Mouse (Mus musculus): ENCODE data around the gene Ifi35. TPM values are rescaled to one million over a fixed set of nuclear protein-coding genes. Genes with fewer than 3 reads are reported as not detected.

Ifi35 gene
- total and polyA plus RNA-seq, 3 experiments: 11.5 to 25.5 (median 12.6) TPM

DNA sequence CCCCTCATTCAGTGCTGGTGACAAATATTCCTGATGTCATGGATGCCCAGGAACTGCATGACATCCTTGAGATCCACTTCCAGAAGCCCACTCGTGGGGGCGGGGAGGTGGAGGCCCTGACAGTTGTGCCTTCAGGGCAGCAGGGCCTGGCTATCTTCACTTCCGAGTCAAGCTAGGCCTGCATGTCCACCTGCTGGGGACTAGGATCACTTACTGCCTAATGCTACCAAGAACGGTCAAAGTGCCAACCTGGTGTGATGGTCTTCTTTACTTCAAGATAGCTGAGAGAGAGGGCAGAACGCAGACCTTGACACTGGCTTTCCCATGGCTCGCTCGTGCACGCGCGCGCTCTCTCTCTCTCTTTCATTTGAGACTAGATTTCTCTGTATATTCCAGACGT, 10.0 kb downstream of the Ifi35 start:
- TF ChIP-seq EP300 (IDR thresholded peaks at IDR 0.05; ENCODE audit: insufficient read depth, low read depth, low read length) (no peak), POLR2A (IDR thresholded peaks at IDR 0.05; ENCODE audit: insufficient read depth, low read depth, low read length) (no peak), CTCF (IDR thresholded peaks at IDR 0.05) (no peak)
- no peaks in the 10 kb centered on the region for H3K27me3 ChIP-seq (ENCODE audit: control insufficient read depth, insufficient read depth, low read length)
- peaks cover 3% of the 10 kb centered on the region for H3K79me2 ChIP-seq (replicated peaks; ENCODE audit: control insufficient read depth, insufficient read depth, low read length)
- H3K4me1 ChIP-seq (ENCODE audit: control insufficient read depth, insufficient read depth, low read length): no peaks in the 10 kb centered on the region; the same call in 1 of the 2 replicates
- no peak for DNase-seq
- H3K36me3 ChIP-seq (ENCODE audit: control insufficient read depth, insufficient read depth, low read length): no peaks in the 10 kb centered on the region
- H3K4me3 ChIP-seq: no peak overlapping the region
- intact Hi-C loops (cut with DNase I): no loop called here
- no peak overlapping the region for H3K9ac ChIP-seq (ENCODE audit: low read depth, low read length)
- H3K27ac ChIP-seq: no peak overlapping the region
- WGBS: 90% methylated on average over 12 of the region's 12 CpGs

DNA sequence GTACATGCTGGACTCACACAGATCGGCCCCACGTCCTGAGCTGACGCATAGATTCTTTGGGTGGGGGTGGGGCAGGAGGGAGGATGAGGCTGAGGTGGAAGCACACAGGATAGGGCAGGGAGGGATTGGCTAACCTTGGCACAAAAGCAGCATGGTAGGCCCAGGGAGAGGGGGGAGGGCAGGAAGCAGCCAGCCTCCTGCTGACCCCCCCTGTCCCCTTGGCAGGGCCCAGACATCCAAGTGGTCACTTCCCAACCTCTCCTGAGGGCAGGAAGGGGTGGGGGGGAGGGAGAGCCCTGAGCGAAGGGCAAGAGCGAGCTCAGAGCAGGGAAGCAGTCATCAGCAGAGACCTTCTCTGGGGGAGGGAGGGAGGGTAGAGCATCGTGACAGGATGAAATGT, 11.5 kb downstream of the Ifi35 start:
- Histone ChIP-seq H3K4me3 (no peak overlapping the region), H3K4me1 (ENCODE audit: control insufficient read depth, insufficient read depth, low read length) (no peaks in the 10 kb centered on the region; the same call in none of the 2 replicates), H3K36me3 (ENCODE audit: control insufficient read depth, insufficient read depth, low read length) (no peaks in the 10 kb centered on the region), H3K27me3 (ENCODE audit: control insufficient read depth, insufficient read depth, low read length) (no peaks in the 10 kb centered on the region), H3K27ac (no peak overlapping the region), H3K79me2 (replicated peaks; ENCODE audit: control insufficient read depth, insufficient read depth, low read length) (no peaks in the 10 kb centered on the region), H3K9ac (ENCODE audit: low read depth, low read length) (no peak overlapping the region)
- TF ChIP-seq CTCF (IDR thresholded peaks at IDR 0.05) (no peak), POLR2A (IDR thresholded peaks at IDR 0.05; ENCODE audit: insufficient read depth, low read depth, low read length) (no peak), EP300 (IDR thresholded peaks at IDR 0.05; ENCODE audit: insufficient read depth, low read depth, low read length) (no peak)
- WGBS: 41% methylated on average over 6 of the region's 6 CpGs
- intact Hi-C loops (cut with DNase I): no loop called here
- DNase-seq: no peak

- Histone ChIP-seq H3K27me3 (ENCODE audit: control insufficient read depth, insufficient read depth, low read length) (no peaks in the 10 kb centered on the region), H3K79me2 (replicated peaks; ENCODE audit: control insufficient read depth, insufficient read depth, low read length) (no peaks in the 10 kb centered on the region), H3K4me3 (no peak overlapping the region), H3K9ac (ENCODE audit: low read depth, low read length) (no peak overlapping the region), H3K4me1 (ENCODE audit: control insufficient read depth, insufficient read depth, low read length) (no peaks in the 10 kb centered on the region; the same call in none of the 2 replicates), H3K27ac (no peak overlapping the region), H3K36me3 (ENCODE audit: control insufficient read depth, insufficient read depth, low read length) (no peaks in the 10 kb centered on the region)
- intact Hi-C loops (cut with DNase I): no loop called here
- WGBS: 90% methylated on average over 15 of the region's 15 CpGs
- DNase-seq: no peak
- TF ChIP-seq POLR2A (IDR thresholded peaks at IDR 0.05; ENCODE audit: insufficient read depth, low read depth, low read length): no peak
- TF ChIP-seq EP300 (IDR thresholded peaks at IDR 0.05; ENCODE audit: insufficient read depth, low read depth, low read length): no peak
- TF ChIP-seq CTCF (IDR thresholded peaks at IDR 0.05): no peak
Observed at GRCm38 (mm10) chr11:101460321-101460720, 12.1 kb downstream of the Ifi35 start.

DNA sequence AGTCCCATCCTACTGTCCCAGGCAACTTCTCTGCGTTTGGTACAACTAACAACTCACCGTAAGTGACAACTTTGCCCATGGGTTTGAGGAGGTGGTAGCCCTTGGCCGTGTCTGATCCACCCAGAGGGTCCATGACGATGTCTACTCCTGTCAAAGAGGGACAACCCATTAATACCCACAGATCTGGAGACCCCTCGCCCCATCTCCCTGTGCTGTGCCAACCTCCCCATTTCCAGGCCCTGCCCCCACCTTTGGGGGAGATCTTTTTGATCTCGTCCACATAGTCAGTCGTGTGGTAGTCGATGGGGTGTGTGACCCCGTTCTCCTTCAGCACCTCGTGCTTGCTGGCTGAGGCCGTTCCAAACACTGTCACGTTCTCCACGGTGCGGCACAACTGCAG, 13.9 kb downstream of the Ifi35 start:
- WGBS: 90% methylated on average over 14 of the region's 14 CpGs
- no peak overlapping the region for H3K9ac ChIP-seq (ENCODE audit: low read depth, low read length)
- intact Hi-C loops (cut with DNase I): no loop called here
- TF ChIP-seq POLR2A (IDR thresholded peaks at IDR 0.05; ENCODE audit: insufficient read depth, low read depth, low read length) (no peak), EP300 (IDR thresholded peaks at IDR 0.05; ENCODE audit: insufficient read depth, low read depth, low read length) (no peak), CTCF (IDR thresholded peaks at IDR 0.05) (no peak)
- H3K36me3 ChIP-seq (ENCODE audit: control insufficient read depth, insufficient read depth, low read length): no peaks in the 10 kb centered on the region
- H3K79me2 ChIP-seq (replicated peaks; ENCODE audit: control insufficient read depth, insufficient read depth, low read length): no peaks in the 10 kb centered on the region
- no peaks in the 10 kb centered on the region for H3K27me3 ChIP-seq (ENCODE audit: control insufficient read depth, insufficient read depth, low read length)
- no peak overlapping the region for H3K4me3 ChIP-seq
- H3K4me1 ChIP-seq (ENCODE audit: control insufficient read depth, insufficient read depth, low read length): peaks cover 2% of the 10 kb centered on the region
- H3K27ac ChIP-seq: no peak overlapping the region
- no peak for DNase-seq

GRCm38 (mm10) chr11:101462583-101463440, 14.6 kb downstream of the Ifi35 start:
- no peaks in the 10 kb centered on the region for H3K79me2 ChIP-seq (replicated peaks; ENCODE audit: control insufficient read depth, insufficient read depth, low read length)
- no peaks in the 10 kb centered on the region for H3K27me3 ChIP-seq (ENCODE audit: control insufficient read depth, insufficient read depth, low read length)
- peaks cover 3% of the 10 kb centered on the region for H3K4me1 ChIP-seq (ENCODE audit: control insufficient read depth, insufficient read depth, low read length)
- no peak overlapping the region for H3K9ac ChIP-seq (ENCODE audit: low read depth, low read length)
- H3K4me3 ChIP-seq: no peak overlapping the region
- no peak for TF ChIP-seq CTCF (IDR thresholded peaks at IDR 0.05)
- TF ChIP-seq POLR2A (IDR thresholded peaks at IDR 0.05; ENCODE audit: insufficient read depth, low read depth, low read length): no peak
- no peak for TF ChIP-seq EP300 (IDR thresholded peaks at IDR 0.05; ENCODE audit: insufficient read depth, low read depth, low read length)
- H3K27ac ChIP-seq: no peak overlapping the region
- intact Hi-C loops (cut with DNase I): no loop called here
- WGBS: 57% methylated on average over 13 of the region's 13 CpGs
- no peak for DNase-seq
- H3K36me3 ChIP-seq (ENCODE audit: control insufficient read depth, insufficient read depth, low read length): no peaks in the 10 kb centered on the region

All from heart, adult 2 months (tissue).